ENCODE assay signal across 8 mouse cellular contexts in genomic region chr17:26584063-26584462, GRCm38 (mm10). TPM values are rescaled to one million over a fixed set of nuclear protein-coding genes. Genes with fewer than 3 reads are reported as not detected.
DNase-seq lines count a peak whose midpoint lies in the region; ATAC-seq and TF ChIP-seq lines count a peak whose summit lies in the region.

No protein-coding gene starts in this region.

- no peaks in the 10 kb centered on the region for H3K27me3 ChIP-seq in heart, embryonic 13.5 days (replicated peaks)
- no peaks in the 10 kb centered on the region for H3K27me3 ChIP-seq in E14TG2a.4 (ENCODE audit: insufficient read depth, low read length)
- H3K27me3 ChIP-seq in hindbrain, embryonic 12.5 days = no peaks in the 10 kb centered on the region
- no peaks in the 10 kb centered on the region for H3K27me3 ChIP-seq in limb, embryonic 15.5 days

- peak overlapping the region; percentile 64 for H3K4me2 ChIP-seq in heart, embryonic 13.5 days
- peak overlapping the region; percentile 6; the same call in 1 of the 2 replicates for H3K4me2 ChIP-seq in hindbrain, embryonic 12.5 days (replicated peaks)
- no peak overlapping the region for H3K4me2 ChIP-seq in limb, embryonic 15.5 days

- peak overlapping the region; percentile 98 for H3K27ac ChIP-seq in heart, embryonic 13.5 days (replicated peaks)
- peak overlapping the region; percentile 55 for H3K27ac ChIP-seq in hindbrain, embryonic 12.5 days
- peak overlapping the region; percentile 73 for H3K27ac ChIP-seq in limb, embryonic 15.5 days

- ATAC-seq in heart, embryonic 13.5 days (ENCODE audit: extremely low read depth, insufficient number of reproducible peaks, low FRiP score, low TSS enrichment) = no peak; the same call in 1 of the 2 replicates
- 0 out of 2 replicates have a peak, but pooled peaks have one; percentile 8 for ATAC-seq in hindbrain, embryonic 12.5 days (ENCODE audit: low FRiP score)
- no peak for ATAC-seq in limb, embryonic 15.5 days (ENCODE audit: insufficient number of reproducible peaks, low FRiP score, low TSS enrichment, low read depth)
- no peak for ATAC-seq in frontal cortex, adult (ENCODE audit: low TSS enrichment)
- ATAC-seq in erythroblast, adult 5-6 weeks (replicated peaks; ENCODE audit: low FRiP score, poor library complexity, severe bottlenecking) = no peak

- peak overlapping the region; percentile 20; the same call in 1 of the 2 replicates for H3K4me3 ChIP-seq in heart, embryonic 13.5 days
- H3K4me3 ChIP-seq in E14TG2a.4 (replicated peaks; ENCODE audit: low read length) = peak overlapping the region; percentile 54
- H3K4me3 ChIP-seq in hindbrain, embryonic 12.5 days = no peak overlapping the region
- H3K4me3 ChIP-seq in limb, embryonic 15.5 days = no peak overlapping the region

- H3K9me3 ChIP-seq in heart, embryonic 13.5 days = no peaks in the 10 kb centered on the region
- no peaks in the 10 kb centered on the region for H3K9me3 ChIP-seq in E14TG2a.4 (ENCODE audit: low read length)
- no peaks in the 10 kb centered on the region for H3K9me3 ChIP-seq in hindbrain, embryonic 12.5 days (replicated peaks)
- no peaks in the 10 kb centered on the region for H3K9me3 ChIP-seq in limb, embryonic 15.5 days

- peaks cover 69% of the 10 kb centered on the region for H3K4me1 ChIP-seq in heart, embryonic 13.5 days
- peaks cover 72% of the 10 kb centered on the region for H3K4me1 ChIP-seq in E14TG2a.4 (replicated peaks; ENCODE audit: low read depth, low read length)
- peaks cover 17% of the 10 kb centered on the region for H3K4me1 ChIP-seq in hindbrain, embryonic 12.5 days
- H3K4me1 ChIP-seq in limb, embryonic 15.5 days = peaks cover 32% of the 10 kb centered on the region

- TF ChIP-seq CTCF in E14TG2a.4 (conservative IDR thresholded peaks at IDR 0.05; ENCODE audit: low read length) = no peak

- DNase-seq in heart, adult 8-10 months (ENCODE audit: low spot score) = no peak
- no peak for DNase-seq in ovary, postnatal 36 days (ENCODE audit: low spot score)

- 11% methylated on average over 4 of the region's 4 CpGs for WGBS in heart, embryonic 13.5 days
- WGBS in hindbrain, embryonic 12.5 days = 77% methylated on average over 4 of the region's 4 CpGs
- 70% methylated on average over 4 of the region's 4 CpGs for WGBS in limb, embryonic 15.5 days

- peaks cover 40% of the 10 kb centered on the region for H3K36me3 ChIP-seq in heart, embryonic 13.5 days
- peaks cover 38% of the 10 kb centered on the region for H3K36me3 ChIP-seq in E14TG2a.4 (ENCODE audit: insufficient read depth, low read length)
- H3K36me3 ChIP-seq in hindbrain, embryonic 12.5 days = peaks cover 16% of the 10 kb centered on the region
- peaks cover 20% of the 10 kb centered on the region; the same call in 1 of the 2 replicates for H3K36me3 ChIP-seq in limb, embryonic 15.5 days

- H3K9ac ChIP-seq in heart, embryonic 13.5 days = peak overlapping the region; percentile 76
- H3K9ac ChIP-seq in hindbrain, embryonic 12.5 days = no peak overlapping the region
- no peak overlapping the region for H3K9ac ChIP-seq in limb, embryonic 15.5 days

RNA-seq across cellular contexts. Expression of gene Dusp1, which starts 22.1 kb away (rescaled TPM):
- 32.8 and 33.1 TPM in 2 replicates for polyA plus RNA-seq in heart, embryonic 13.5 days (2015; fragmentation: Nextera tagmentation; extraction: Ambion mirVana)
- total RNA-seq in heart, adult 8-10 months (2022) = 10 to 100 TPM; 51.1 to 75.8 (median 59.4) TPM
- 33.0 and 38.5 TPM in 2 replicates for polyA plus RNA-seq in hindbrain, embryonic 12.5 days (2016; fragmentation: Nextera tagmentation; extraction: Ambion mirVana)
- polyA plus RNA-seq in limb, embryonic 15.5 days (2015; fragmentation: Nextera tagmentation; extraction: Ambion mirVana) = 27.3 and 32.5 TPM in 2 replicates
- total RNA-seq in erythroblast, adult 5-6 weeks (2015; ENCODE audit: low replicate concordance) = 54.8 and 66.0 TPM in 2 replicates
- total RNA-seq in erythroblast, adult 5-6 weeks (2017; ENCODE audit: low replicate concordance) = 9.5 and 13.1 TPM in 2 replicates

RNA-seq across cellular contexts. Expression of gene Ergic1, which starts 22.8 kb away (rescaled TPM):
- polyA plus RNA-seq in heart, embryonic 13.5 days (2015; fragmentation: Nextera tagmentation; extraction: Ambion mirVana) = 103 and 121 TPM in 2 replicates
- 10 to 100 TPM; 52.7 to 57.9 (median 55.4) TPM for total RNA-seq in heart, adult 8-10 months (2022)
- 85.3 and 90.3 TPM in 2 replicates for polyA plus RNA-seq in hindbrain, embryonic 12.5 days (2016; fragmentation: Nextera tagmentation; extraction: Ambion mirVana)
- polyA plus RNA-seq in limb, embryonic 15.5 days (2015; fragmentation: Nextera tagmentation; extraction: Ambion mirVana) = 122 and 130 TPM in 2 replicates
- total RNA-seq in erythroblast, adult 5-6 weeks (2015; ENCODE audit: low replicate concordance) = 23.4 and 26.1 TPM in 2 replicates
- total RNA-seq in erythroblast, adult 5-6 weeks (2017; ENCODE audit: low replicate concordance) = 2.1 and 10.3 TPM in 2 replicates

Comparison
In these comparisons a context has a peak if more than half of its experiments do, and no peak if none do; other contexts are left out.
1. H3K4me3 ChIP-seq: peak in heart, embryonic 13.5 days (single experiment) and E14TG2a.4 (single experiment); none in hindbrain, embryonic 12.5 days (single experiment) and limb, embryonic 15.5 days (single experiment).
2. Peak in every context shown above with its lines, with median percentiles within 50 percentile points of each other: H3K27ac ChIP-seq.